Mouse (Mus musculus) heart, embryonic 11.5 days (tissue): ENCODE results near the gene Slc19a1. TPM values are rescaled to one million over a fixed set of nuclear protein-coding genes. Genes with fewer than 3 reads are reported as not detected.

Source experiments
- ATAC-seq: fragments of 200-750 bp; cut with Nextera tagmentation; replicated peaks from 2 replicates; pipeline ENCODE4 v1.8.0; 2017; ENCODE audit warnings: moderate library complexity; ENCODE audit not compliant: insufficient number of reproducible peaks, low FRiP score, low TSS enrichment
- H3K27ac ChIP-seq: fragments of 300-500 bp; sonication (generic); 2 replicates; pipeline ENCODE4 v1.5.1; 2014; ENCODE audit warnings: mild to moderate bottlenecking, low read depth, low read length
- H3K27me3 ChIP-seq: fragments of 300-500 bp; sonication (generic); 2 replicates; pipeline ENCODE4 v1.6.1; 2014; ENCODE audit warnings: mild to moderate bottlenecking, low read length, mixed read lengths; ENCODE audit not compliant: control insufficient read depth, insufficient read depth
- H3K36me3 ChIP-seq: fragments of 300-500 bp; sonication (generic); 2 replicates; pipeline ENCODE4 v1.6.1; 2014; ENCODE audit warnings: mild to moderate bottlenecking, low read length, moderate library complexity, mixed read lengths; ENCODE audit not compliant: control insufficient read depth, insufficient read depth
- H3K4me1 ChIP-seq: fragments of 300-500 bp; sonication (generic); 2 replicates; pipeline ENCODE4 v1.6.1; 2014; ENCODE audit warnings: low read length; ENCODE audit not compliant: control insufficient read depth, insufficient read depth
- H3K4me2 ChIP-seq: fragments of 300-500 bp; sonication (generic); 2 replicates; pipeline ENCODE4 v1.6.1; 2014; ENCODE audit warnings: mild to moderate bottlenecking, moderate library complexity
- H3K4me3 ChIP-seq: fragments of 300-500 bp; sonication (generic); 2 replicates; pipeline ENCODE4 v1.5.1; 2014; ENCODE audit warnings: low read depth, low read length
- H3K9ac ChIP-seq: fragments of 300-500 bp; sonication (generic); 2 replicates; pipeline ENCODE4 v1.6.1; 2014; ENCODE audit warnings: mild to moderate bottlenecking, low read depth, low read length, moderate library complexity
- H3K9me3 ChIP-seq: fragments of 300-500 bp; sonication (generic); replicated peaks from 2 replicates; pipeline ENCODE4 v1.6.1; 2016; ENCODE audit warnings: low read length; ENCODE audit not compliant: control insufficient read depth
- WGBS: fragments of 180-500 bp; shearing (Covaris S2); extraction: QIAGEN DNeasy Blood & Tissue Kit; methylation state at CpG from one replicate; pipeline ENCODE4 v1.1.7; 2014; ENCODE audit not compliant: insufficient replicate concordance; 5-methylcytosine and 5-hydroxymethylcytosine counted together
- polyA plus RNA-seq: library from polyadenylated mRNA; unstranded; fragments of >200 nt; fragmentation: Nextera tagmentation; extraction: Ambion mirVana; gene quantifications from 2 replicates; pipeline ENCODE4 v1.2.1, GENCODE M21; 2014

Gene Slc19a1
- polyA plus RNA-seq = 15.3 and 15.8 TPM in 2 replicates

GRCm38 (mm10) chr10:77031768-77032375 is at the start of gene Slc19a1:
Gene Slc19a1 (plus strand): TSS chr10:77032241.
- H3K9me3 ChIP-seq = no peaks in the 10 kb centered on the region
- WGBS = 32% methylated on average over 13 of the region's 13 CpGs
- ATAC-seq = no peak
- H3K36me3 ChIP-seq = no peaks in the 10 kb centered on the region
- peak within 1 kb of the TSS; percentile 69 for H3K9ac ChIP-seq
- H3K4me3 ChIP-seq = peak within 1 kb of the TSS; percentile 69
- no peaks in the 10 kb centered on the region for H3K27me3 ChIP-seq
- no peak within 1 kb of the TSS; the same call in 1 of the 2 replicates for H3K27ac ChIP-seq
- peaks cover 6% of the 10 kb centered on the region; the same call in 1 of the 2 replicates for H3K4me1 ChIP-seq
- peak within 1 kb of the TSS; percentile 90 for H3K4me2 ChIP-seq

- ATAC-seq = no peak
- Histone ChIP-seq H3K36me3 (no peaks in the 10 kb centered on the region), H3K9ac (no peak overlapping the region), H3K27me3 (peaks cover 4% of the 10 kb centered on the region), H3K4me1 (no peaks in the 10 kb centered on the region), H3K27ac (no peak overlapping the region), H3K4me2 (no peak overlapping the region), H3K4me3 (no peak overlapping the region), H3K9me3 (no peaks in the 10 kb centered on the region)
- 81% methylated on average over 5 of the region's 5 CpGs for WGBS
Measured at GRCm38 (mm10) chr10:76988586-76988985, 43.5 kb upstream of the Slc19a1 start.

GRCm38 (mm10) chr10:76992456-76992855 is 39.6 kb upstream of the Slc19a1 start:
- 57% methylated on average over 3 of the region's 3 CpGs for WGBS
- Histone ChIP-seq H3K27me3 (peaks cover 4% of the 10 kb centered on the region), H3K4me1 (peaks cover under 1% of the 10 kb centered on the region; the same call in 1 of the 2 replicates), H3K27ac (no peak overlapping the region), H3K4me3 (no peak overlapping the region), H3K4me2 (no peak overlapping the region), H3K9ac (no peak overlapping the region), H3K36me3 (no peaks in the 10 kb centered on the region), H3K9me3 (peaks cover 4% of the 10 kb centered on the region; the same call in 1 of the 2 replicates)
- ATAC-seq = no peak

- 35% methylated on average over 17 of the region's 17 CpGs for WGBS
- Histone ChIP-seq H3K4me1 (peaks cover 9% of the 10 kb centered on the region), H3K4me2 (peak overlapping the region; percentile 22), H3K9me3 (peaks cover 4% of the 10 kb centered on the region; the same call in 1 of the 2 replicates), H3K4me3 (no peak overlapping the region), H3K9ac (no peak overlapping the region), H3K27ac (peak overlapping the region; percentile 59; the same call in 1 of the 2 replicates), H3K36me3 (no peaks in the 10 kb centered on the region), H3K27me3 (no peaks in the 10 kb centered on the region)
- peak; percentile 85 for ATAC-seq
Measured at GRCm38 (mm10) chr10:76997759-76998513, 34.1 kb upstream of the Slc19a1 start.

GRCm38 (mm10) chr10:77004936-77005335 is 27.1 kb upstream of the Slc19a1 start:
- Histone ChIP-seq H3K4me1 (peaks cover 7% of the 10 kb centered on the region; the same call in 1 of the 2 replicates), H3K27ac (no peak overlapping the region), H3K36me3 (no peaks in the 10 kb centered on the region), H3K4me2 (no peak overlapping the region), H3K4me3 (no peak overlapping the region), H3K27me3 (no peaks in the 10 kb centered on the region), H3K9me3 (no peaks in the 10 kb centered on the region), H3K9ac (0 out of 2 replicates have a peak overlapping the region, but pooled peaks have one; percentile 18)
- WGBS = 23% methylated on average over 7 of the region's 7 CpGs
- ATAC-seq = no peak; the same call in 1 of the 2 replicates

- Histone ChIP-seq H3K4me1 (peaks cover 7% of the 10 kb centered on the region; the same call in 1 of the 2 replicates), H3K27ac (no peak overlapping the region), H3K9me3 (no peaks in the 10 kb centered on the region), H3K9ac (no peak overlapping the region), H3K4me3 (no peak overlapping the region), H3K36me3 (no peaks in the 10 kb centered on the region), H3K27me3 (no peaks in the 10 kb centered on the region), H3K4me2 (no peak overlapping the region)
- WGBS = 38% methylated on average over 8 of the region's 8 CpGs
- ATAC-seq = no peak
Measured at GRCm38 (mm10) chr10:77007433-77008108, 24.5 kb upstream of the Slc19a1 start.

- peaks cover 7% of the 10 kb centered on the region; the same call in 1 of the 2 replicates for H3K4me1 ChIP-seq
- H3K4me2 ChIP-seq = no peak overlapping the region
- no peak overlapping the region for H3K9ac ChIP-seq
- 21% methylated on average over 9 of the region's 9 CpGs for WGBS
- no peaks in the 10 kb centered on the region for H3K36me3 ChIP-seq
- H3K9me3 ChIP-seq = no peaks in the 10 kb centered on the region
- no peak overlapping the region for H3K27ac ChIP-seq
- no peak overlapping the region for H3K4me3 ChIP-seq
- H3K27me3 ChIP-seq = no peaks in the 10 kb centered on the region
- no peak for ATAC-seq
Measured at GRCm38 (mm10) chr10:77008109-77008561, 23.9 kb upstream of the Slc19a1 start.

GRCm38 (mm10) chr10:77008698-77009097 is 23.3 kb upstream of the Slc19a1 start:
- Histone ChIP-seq H3K27me3 (no peaks in the 10 kb centered on the region), H3K27ac (no peak overlapping the region), H3K9me3 (no peaks in the 10 kb centered on the region), H3K4me2 (no peak overlapping the region), H3K9ac (no peak overlapping the region), H3K4me3 (no peak overlapping the region), H3K4me1 (peaks cover 7% of the 10 kb centered on the region; the same call in 1 of the 2 replicates), H3K36me3 (no peaks in the 10 kb centered on the region)
- 88% methylated on average over 2 of the region's 3 CpGs for WGBS
- no peak for ATAC-seq
